Mouse (Mus musculus): Measurements from ENCODE around the gene Best1. TPM values are rescaled to one million over a fixed set of nuclear protein-coding genes. Genes with fewer than 3 reads are reported as not detected.
"Not testable (repeated sequence)": the region's sequence is repeated elsewhere in the genome, so short reads cannot be mapped to it uniquely, and the experiment has no call there.

The Best1 gene
- total RNA-seq, 2 experiments from 2014 or later: not detected

GRCm38 (mm10) chr19:9978431-9978951 lies 22.9 kb downstream of the Best1 start:
- peak; percentile 24; the same call in 1 of the 2 replicates for ATAC-seq (replicated peaks; ENCODE audit: low FRiP score, low TSS enrichment, poor library complexity, severe bottlenecking)

- no peak for ATAC-seq (replicated peaks; ENCODE audit: low FRiP score, low TSS enrichment, poor library complexity, severe bottlenecking)
Observed at GRCm38 (mm10) chr19:9977085-9977484, 24.3 kb downstream of the Best1 start.

GRCm38 (mm10) chr19:9974853-9975252 lies 26.6 kb downstream of the Best1 start:
- not testable (repeated sequence) for ATAC-seq (replicated peaks; ENCODE audit: low FRiP score, low TSS enrichment, poor library complexity, severe bottlenecking)

GRCm38 (mm10) chr19:9968081-9968787 lies 33.2 kb downstream of the Best1 start:
- ATAC-seq (replicated peaks; ENCODE audit: low FRiP score, low TSS enrichment, poor library complexity, severe bottlenecking): no peak

- ATAC-seq (replicated peaks; ENCODE audit: low FRiP score, low TSS enrichment, poor library complexity, severe bottlenecking): no peak
Observed at GRCm38 (mm10) chr19:9966096-9966867, 35.2 kb downstream of the Best1 start.

GRCm38 (mm10) chr19:9964205-9964916 lies 37.1 kb downstream of the Best1 start:
- no peak for ATAC-seq (replicated peaks; ENCODE audit: low FRiP score, low TSS enrichment, poor library complexity, severe bottlenecking)

- ATAC-seq (replicated peaks; ENCODE audit: low FRiP score, low TSS enrichment, poor library complexity, severe bottlenecking): no peak
Observed at GRCm38 (mm10) chr19:9960769-9961168, 40.7 kb downstream of the Best1 start.

GRCm38 (mm10) chr19:9957965-9958364 lies 43.5 kb downstream of the Best1 start:
- no peak for ATAC-seq (replicated peaks; ENCODE audit: low FRiP score, low TSS enrichment, poor library complexity, severe bottlenecking)

GRCm38 (mm10) chr19:9956624-9957388 lies 44.6 kb downstream of the Best1 start:
- no peak for ATAC-seq (replicated peaks; ENCODE audit: low FRiP score, low TSS enrichment, poor library complexity, severe bottlenecking)

- peak; percentile 67 for ATAC-seq (replicated peaks; ENCODE audit: low FRiP score, low TSS enrichment, poor library complexity, severe bottlenecking)
Observed at GRCm38 (mm10) chr19:9955438-9955837, 46.0 kb downstream of the Best1 start.

- ATAC-seq (replicated peaks; ENCODE audit: low FRiP score, low TSS enrichment, poor library complexity, severe bottlenecking): no peak
Observed at GRCm38 (mm10) chr19:9954811-9955202, 46.6 kb downstream of the Best1 start.

- ATAC-seq (replicated peaks; ENCODE audit: low FRiP score, low TSS enrichment, poor library complexity, severe bottlenecking): peak; percentile 56
Observed at GRCm38 (mm10) chr19:9954055-9954810, 47.2 kb downstream of the Best1 start.

- no peak for ATAC-seq (replicated peaks; ENCODE audit: low FRiP score, low TSS enrichment, poor library complexity, severe bottlenecking)
Observed at GRCm38 (mm10) chr19:9952912-9953311, 48.5 kb downstream of the Best1 start.

- ATAC-seq (replicated peaks; ENCODE audit: low FRiP score, low TSS enrichment, poor library complexity, severe bottlenecking): no peak
Observed at GRCm38 (mm10) chr19:9952390-9952789, 49.0 kb downstream of the Best1 start.

- no peak for ATAC-seq (replicated peaks; ENCODE audit: low FRiP score, low TSS enrichment, poor library complexity, severe bottlenecking)
Observed at GRCm38 (mm10) chr19:9946986-9947385, 54.4 kb downstream of the Best1 start.

- no peak for ATAC-seq (replicated peaks; ENCODE audit: low FRiP score, low TSS enrichment, poor library complexity, severe bottlenecking)
Observed at GRCm38 (mm10) chr19:9945800-9946564, 55.5 kb downstream of the Best1 start.

GRCm38 (mm10) chr19:9942539-9943533 lies 58.6 kb downstream of the Best1 start:
- ATAC-seq (replicated peaks; ENCODE audit: low FRiP score, low TSS enrichment, poor library complexity, severe bottlenecking): no peak

All from megakaryocyte-erythroid progenitor cell, adult 5-6 weeks (primary cell).